Mouse (Mus musculus): ENCODE data around the gene Gm49601. TPM values are rescaled to one million over a fixed set of nuclear protein-coding genes. Genes with fewer than 3 reads are reported as not detected.
A peak's percentile ranks its signal among the peaks of the same experiment; 100 is the strongest.

The Gm49601 gene
- polyA plus RNA-seq, 1 experiment from 2014 or later, result not detected

DNA sequence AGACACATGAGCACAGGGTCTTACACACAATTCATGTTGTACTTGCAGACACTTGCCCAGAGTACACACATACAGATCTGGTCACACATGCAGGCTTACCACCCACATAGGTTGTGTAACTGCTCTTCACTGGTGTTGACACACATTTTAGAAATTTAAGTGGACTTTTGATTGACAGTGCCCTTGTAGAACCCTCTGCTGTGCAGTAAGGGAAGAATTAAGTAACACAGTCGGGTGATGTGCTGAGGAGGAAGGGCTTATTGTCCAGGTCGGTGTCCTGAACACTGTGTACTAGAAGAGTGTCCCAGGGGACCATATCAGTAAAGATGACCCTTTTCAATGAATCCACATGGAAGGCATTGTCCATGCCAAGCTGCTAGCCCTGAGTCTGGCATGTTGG is 32.3 kb downstream of the Gm49601 start:
- H3K36me3 ChIP-seq (replicated peaks; ENCODE audit: insufficient read depth, low read length), result no peaks in the 10 kb centered on the region
- peak; percentile 78; the same call in 1 of the 2 replicates for TF ChIP-seq EP300 (IDR thresholded peaks at IDR 0.05; ENCODE audit: low read depth)
- TF ChIP-seq CTCF (IDR thresholded peaks at IDR 0.05; ENCODE audit: low read depth), result no peak
- H3K4me2 ChIP-seq (ENCODE audit: low read depth, low read length), result no peak overlapping the region
- H3K4me3 ChIP-seq (ENCODE audit: low read depth, low read length), result no peak overlapping the region
- H3K9me3 ChIP-seq (ENCODE audit: low read length), result no peaks in the 10 kb centered on the region
- H3K4me1 ChIP-seq (ENCODE audit: insufficient read depth), result peaks cover 17% of the 10 kb centered on the region
- no peak overlapping the region for H3K9ac ChIP-seq (replicated peaks)
- 43% methylated on average over 2 of the region's 2 CpGs for WGBS (ENCODE audit: insufficient replicate concordance)
- H3K27ac ChIP-seq (ENCODE audit: low read depth), result no peak overlapping the region
- ATAC-seq, result peak; percentile 92
- peaks cover 42% of the 10 kb centered on the region for H3K27me3 ChIP-seq (ENCODE audit: insufficient read depth, low read length)
- no peak for DNase-seq

DNA sequence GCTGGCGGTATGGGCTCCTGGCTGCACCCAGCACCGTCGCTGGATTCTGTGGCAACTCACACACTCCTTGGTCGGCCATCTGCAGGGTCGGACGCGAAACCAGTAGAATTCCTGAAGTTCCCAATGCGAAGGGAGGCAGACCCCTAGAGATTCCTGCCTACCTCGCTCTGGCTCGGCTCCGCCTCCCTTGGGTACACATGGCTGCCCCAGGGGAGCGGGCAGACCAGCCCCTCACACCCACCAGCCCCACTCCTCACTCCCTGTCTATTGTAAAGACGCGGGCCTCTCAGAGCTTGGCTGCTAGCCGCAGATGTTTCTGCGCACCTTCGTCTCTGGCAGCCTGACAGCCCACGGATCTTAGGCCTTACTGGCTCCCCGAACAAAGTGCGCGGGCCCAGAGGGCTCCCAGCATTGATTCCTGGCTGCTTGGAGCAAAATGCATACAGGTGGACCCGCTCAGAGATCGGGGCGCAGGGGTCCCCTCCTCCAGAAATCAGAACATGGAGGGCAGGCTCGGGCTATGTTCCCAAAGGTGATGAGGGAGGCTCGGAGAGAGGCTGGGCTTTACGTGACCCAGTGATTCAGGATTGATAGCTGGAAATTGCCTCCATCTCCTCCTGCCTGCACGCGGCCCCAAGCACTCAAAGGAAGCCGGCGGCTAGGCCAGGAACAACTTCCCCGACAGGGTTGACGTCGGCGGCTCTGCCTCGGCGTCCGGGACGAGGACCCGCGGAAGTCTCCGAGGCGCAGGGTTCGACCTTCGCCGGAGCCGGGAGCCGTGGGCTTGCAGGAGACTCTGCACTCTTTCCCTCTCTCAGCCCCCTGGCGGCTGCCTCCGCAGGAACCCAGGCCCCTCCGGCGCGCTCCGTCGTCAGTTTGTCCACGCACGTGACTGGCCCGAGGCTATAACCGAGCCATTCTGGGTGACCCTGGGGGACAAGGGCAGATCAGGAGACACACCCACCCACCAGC is 34.9 kb downstream of the Gm49601 start:
- peaks cover 66% of the 10 kb centered on the region for H3K27me3 ChIP-seq (ENCODE audit: insufficient read depth, low read length)
- H3K9ac ChIP-seq (replicated peaks), result no peak overlapping the region
- H3K36me3 ChIP-seq (replicated peaks; ENCODE audit: insufficient read depth, low read length), result no peaks in the 10 kb centered on the region
- ATAC-seq, result no peak
- H3K4me2 ChIP-seq (ENCODE audit: low read depth, low read length), result peak overlapping the region; percentile 35
- peak overlapping the region; percentile 47; the same call in 1 of the 2 replicates for H3K4me3 ChIP-seq (ENCODE audit: low read depth, low read length)
- TF ChIP-seq CTCF (IDR thresholded peaks at IDR 0.05; ENCODE audit: low read depth) (peak; percentile 34), EP300 (IDR thresholded peaks at IDR 0.05; ENCODE audit: low read depth) (no peak)
- WGBS (ENCODE audit: insufficient replicate concordance), result 5% methylated on average over 55 of the region's 59 CpGs
- peaks cover 21% of the 10 kb centered on the region for H3K4me1 ChIP-seq (ENCODE audit: insufficient read depth)
- DNase-seq, result peak; percentile 44
- H3K9me3 ChIP-seq (ENCODE audit: low read length), result no peaks in the 10 kb centered on the region
- no peak overlapping the region for H3K27ac ChIP-seq (ENCODE audit: low read depth)

DNA sequence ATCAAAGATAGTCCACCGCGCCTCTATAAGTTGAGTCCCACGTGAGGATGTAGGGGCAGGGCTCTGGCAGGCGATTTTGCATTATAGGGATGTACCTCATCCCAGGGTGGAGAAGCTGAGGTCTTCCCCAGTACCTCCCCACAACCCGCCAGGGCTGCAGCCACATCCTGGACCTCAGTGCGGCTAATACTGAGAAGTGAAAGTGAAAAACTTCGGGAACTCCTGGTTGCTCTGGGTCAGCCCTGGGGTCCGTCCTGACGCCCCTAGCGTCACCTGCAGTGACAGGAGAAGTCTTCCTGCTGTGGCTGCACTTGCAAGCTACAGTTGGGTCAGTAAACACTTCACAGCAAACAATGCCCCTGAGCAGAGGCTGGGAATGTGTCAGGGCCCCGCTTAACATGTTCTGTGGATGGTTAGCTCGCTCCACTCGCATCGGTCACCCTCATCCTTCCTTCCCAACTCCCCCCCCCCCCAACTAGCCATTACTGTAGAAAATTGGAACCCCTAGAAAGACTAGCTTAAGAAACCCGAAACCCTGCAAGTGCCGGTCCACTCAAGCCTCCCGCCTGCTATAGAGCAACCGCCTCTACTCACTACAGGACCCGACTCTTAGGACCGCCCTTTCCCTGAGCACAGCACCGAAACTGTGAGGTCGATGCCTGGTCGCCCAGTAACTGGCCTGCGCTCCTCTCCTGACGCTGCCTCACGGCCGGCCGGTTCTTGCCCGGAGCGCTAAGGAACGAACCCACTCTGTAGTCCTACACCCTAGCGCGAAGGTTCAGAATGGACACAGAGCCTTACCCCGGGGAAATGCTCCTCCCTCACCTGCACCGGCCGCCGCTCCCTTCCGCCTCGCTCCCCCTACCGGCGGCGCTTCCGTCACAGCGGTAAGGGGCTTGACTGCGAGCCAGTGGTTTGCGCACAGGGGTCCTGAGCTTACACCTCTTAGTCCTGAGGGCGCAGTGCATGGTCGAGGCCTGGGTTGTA is 36.1 kb downstream of the Gm49601 start, which contains the start of gene Tbx1:
Gene Tbx1 (minus strand): TSS at position 868 of the 987 bp plus-strand sequence.
- DNase-seq (peak; percentile 41), ATAC-seq (no peak)
- H3K9me3 ChIP-seq (ENCODE audit: low read length), result no peaks in the 10 kb centered on the region
- H3K9ac ChIP-seq (replicated peaks), result no peak within 1 kb of the TSS
- WGBS (ENCODE audit: insufficient replicate concordance), result 2% methylated on average over 48 of the region's 48 CpGs
- H3K27ac ChIP-seq (ENCODE audit: low read depth), result no peak within 1 kb of the TSS
- no peaks in the 10 kb centered on the region for H3K36me3 ChIP-seq (replicated peaks; ENCODE audit: insufficient read depth, low read length)
- peak within 1 kb of the TSS; percentile 76 for H3K4me2 ChIP-seq (ENCODE audit: low read depth, low read length)
- H3K27me3 ChIP-seq (ENCODE audit: insufficient read depth, low read length), result peaks cover 78% of the 10 kb centered on the region
- peak within 1 kb of the TSS; percentile 47 for H3K4me3 ChIP-seq (ENCODE audit: low read depth, low read length)
- peaks cover 22% of the 10 kb centered on the region for H3K4me1 ChIP-seq (ENCODE audit: insufficient read depth)
- TF ChIP-seq EP300 (IDR thresholded peaks at IDR 0.05; ENCODE audit: low read depth) (no peak), CTCF (IDR thresholded peaks at IDR 0.05; ENCODE audit: low read depth) (peak; percentile 62)

DNA sequence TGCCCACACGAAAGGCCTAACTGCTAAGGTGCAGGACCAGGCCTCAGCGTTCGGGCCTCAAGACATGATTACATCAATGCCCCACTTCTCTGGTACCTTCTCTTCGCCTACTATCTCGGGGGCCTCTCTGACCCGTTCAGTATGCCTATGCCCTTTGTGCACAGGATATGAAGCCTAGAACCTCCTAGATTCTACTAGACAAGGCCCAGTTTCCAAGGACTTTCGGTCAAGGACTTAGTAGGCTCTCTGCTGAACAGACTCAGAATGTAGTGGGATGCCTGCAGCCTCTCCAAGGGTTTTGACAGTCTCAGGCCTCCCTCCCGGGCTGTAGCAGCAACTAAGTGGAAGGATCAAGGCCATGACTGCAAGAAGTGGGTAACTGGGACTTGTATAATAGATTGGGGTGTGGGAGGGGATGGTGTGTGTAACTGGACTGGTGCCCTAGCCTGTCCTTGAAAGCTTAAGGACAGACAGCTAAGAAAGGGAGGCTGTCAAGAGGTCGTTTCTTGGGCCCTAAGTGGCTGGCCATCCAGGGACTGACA is 37.1 kb downstream of the Gm49601 start:
- H3K27me3 ChIP-seq (ENCODE audit: insufficient read depth, low read length), result peaks cover 88% of the 10 kb centered on the region
- DNase-seq (no peak), ATAC-seq (no peak)

DNA sequence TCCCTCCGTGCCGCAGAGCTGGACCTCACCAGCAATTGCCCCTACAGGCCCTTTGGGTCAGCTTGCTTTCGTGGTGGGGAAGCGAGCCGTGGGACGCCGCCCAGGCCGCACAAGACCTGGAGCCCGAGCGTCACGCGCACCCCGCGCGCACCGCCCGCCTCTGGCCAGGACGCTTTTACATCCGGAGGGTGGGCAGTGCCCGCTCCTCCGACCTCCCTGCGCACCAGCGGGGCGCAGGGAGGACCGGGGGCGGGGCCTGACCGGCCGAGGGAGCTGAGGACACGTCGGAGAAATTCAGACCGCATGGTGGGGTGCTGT is 37.5 kb downstream of the Gm49601 start:
- no peak for ATAC-seq
- DNase-seq, result no peak
- Histone ChIP-seq H3K4me1 (ENCODE audit: insufficient read depth) (peaks cover 20% of the 10 kb centered on the region), H3K9ac (replicated peaks) (no peak overlapping the region), H3K4me2 (ENCODE audit: low read depth, low read length) (no peak overlapping the region), H3K36me3 (replicated peaks; ENCODE audit: insufficient read depth, low read length) (no peaks in the 10 kb centered on the region), H3K27me3 (ENCODE audit: insufficient read depth, low read length) (peaks cover 92% of the 10 kb centered on the region), H3K27ac (ENCODE audit: low read depth) (no peak overlapping the region), H3K4me3 (ENCODE audit: low read depth, low read length) (no peak overlapping the region), H3K9me3 (ENCODE audit: low read length) (no peaks in the 10 kb centered on the region)
- WGBS (ENCODE audit: insufficient replicate concordance), result 5% methylated on average over 30 of the region's 31 CpGs
- TF ChIP-seq EP300 (IDR thresholded peaks at IDR 0.05; ENCODE audit: low read depth), result no peak
- no peak for TF ChIP-seq CTCF (IDR thresholded peaks at IDR 0.05; ENCODE audit: low read depth)

More for the DNA sequence above, 37.1 kb downstream of the Gm49601 start:
- Histone ChIP-seq H3K4me1 (ENCODE audit: insufficient read depth) (peaks cover 22% of the 10 kb centered on the region), H3K9ac (replicated peaks) (no peak overlapping the region), H3K4me2 (ENCODE audit: low read depth, low read length) (no peak overlapping the region), H3K27ac (ENCODE audit: low read depth) (no peak overlapping the region), H3K9me3 (ENCODE audit: low read length) (no peaks in the 10 kb centered on the region), H3K36me3 (replicated peaks; ENCODE audit: insufficient read depth, low read length) (no peaks in the 10 kb centered on the region), H3K4me3 (ENCODE audit: low read depth, low read length) (peak overlapping the region; percentile 47; the same call in 1 of the 2 replicates)
- WGBS (ENCODE audit: insufficient replicate concordance), result 28% methylated on average over 9 of the region's 9 CpGs
- TF ChIP-seq EP300 (IDR thresholded peaks at IDR 0.05; ENCODE audit: low read depth), result no peak
- no peak for TF ChIP-seq CTCF (IDR thresholded peaks at IDR 0.05; ENCODE audit: low read depth)

All from liver, postnatal 0 days (tissue).